ENCODE assay signal across 20 mouse cellular contexts in the genomic region with DNA sequence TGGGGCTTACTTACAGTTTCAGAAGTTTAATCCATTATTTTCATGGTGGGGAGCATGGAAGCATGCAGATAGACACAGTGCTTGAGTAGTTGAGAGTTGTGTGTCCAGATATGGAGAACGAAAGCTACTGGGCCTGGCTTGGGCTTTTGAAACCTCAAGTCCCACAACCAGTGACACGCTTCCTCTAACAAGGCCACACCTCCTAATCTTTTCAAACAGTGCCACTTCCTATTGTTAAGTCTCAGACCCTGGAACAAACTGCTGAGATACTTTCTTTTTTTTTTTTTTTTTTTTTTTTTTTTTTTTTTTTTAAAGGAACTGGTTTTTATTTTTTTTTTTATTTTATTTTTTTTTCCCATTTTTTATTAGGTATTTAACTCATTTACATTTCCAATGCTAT.
"Had no signal": no experiment of that assay in that cellular context is flagged by ENCODE, and none has a peak within 500 bp of the region (broad histone marks: within the 10 kb centered on the region; RNA-seq: fewer than 3 reads in every experiment).

No protein-coding gene starts in this region.

- H3K9ac ChIP-seq: limb, embryonic 13.5 days; liver, embryonic 12.5 days; liver, embryonic 15.5 days; lung, embryonic 15.5 days; midbrain, embryonic 12.5 days; neural tube, embryonic 13.5 days had no signal

- ATAC-seq: liver, embryonic 12.5 days; midbrain, embryonic 16.5 days had no signal

- H3K9me3 ChIP-seq: liver, embryonic 15.5 days; lung, embryonic 15.5 days; neural tube, embryonic 13.5 days had no signal

- H3K4me3 ChIP-seq: layer of hippocampus, adult 2 months; limb, embryonic 10.5 days; limb, embryonic 13.5 days; liver, embryonic 12.5 days; liver, embryonic 15.5 days; lung, embryonic 15.5 days; midbrain, embryonic 12.5 days; myocyte; neural tube, embryonic 13.5 days had no signal

- DNase-seq: layer of hippocampus, adult 9-11 months; liver; lung, adult 18-20 months; lung, postnatal 10 days; lung, postnatal 36 days; right cerebral cortex, adult 18-20 months; right cerebral cortex, postnatal 14 days; thymus, adult 18-20 months; thymus, postnatal 4 days had no signal

- H3K36me3 ChIP-seq: limb, embryonic 13.5 days; lung, embryonic 15.5 days; midbrain, embryonic 12.5 days; neural tube, embryonic 13.5 days had no signal

- H3K27ac ChIP-seq: kidney, postnatal 0 days; layer of hippocampus, adult 2 months; limb, embryonic 10.5 days; limb, embryonic 13.5 days; liver, embryonic 12.5 days; liver, embryonic 15.5 days; lung, embryonic 15.5 days; midbrain, embryonic 12.5 days; neural tube, embryonic 13.5 days had no signal

- H3K4me2 ChIP-seq: limb, embryonic 13.5 days; liver, embryonic 12.5 days; liver, embryonic 15.5 days; lung, embryonic 15.5 days; midbrain, embryonic 12.5 days; neural tube, embryonic 13.5 days had no signal

- H3K4me1 ChIP-seq: liver, embryonic 12.5 days; liver, embryonic 15.5 days; midbrain, embryonic 12.5 days; neural tube, embryonic 13.5 days had no signal

- H3K27me3 ChIP-seq: limb, embryonic 13.5 days; liver, embryonic 12.5 days; liver, embryonic 15.5 days; lung, embryonic 15.5 days; midbrain, embryonic 12.5 days; neural tube, embryonic 13.5 days had no signal
